Mouse (Mus musculus) E14TG2a.4 (cell line): ENCODE results near the gene Ccni.

Source experiments
- CTCF ChIP-seq: conservative IDR thresholded peaks from 2 replicates; pipeline ENCODE4 v1.5.1; 2014; ENCODE audit warnings: low read length
- NANOG ChIP-seq: IDR thresholded peaks from 2 replicates; pipeline ENCODE4 v1.6.1; 2014; ENCODE audit warnings: borderline replicate concordance, low read length, mixed read lengths
- POU5F1 ChIP-seq: IDR thresholded peaks from 2 replicates; pipeline ENCODE4 v1.6.1; 2014; ENCODE audit warnings: low read length, borderline replicate concordance

DNA sequence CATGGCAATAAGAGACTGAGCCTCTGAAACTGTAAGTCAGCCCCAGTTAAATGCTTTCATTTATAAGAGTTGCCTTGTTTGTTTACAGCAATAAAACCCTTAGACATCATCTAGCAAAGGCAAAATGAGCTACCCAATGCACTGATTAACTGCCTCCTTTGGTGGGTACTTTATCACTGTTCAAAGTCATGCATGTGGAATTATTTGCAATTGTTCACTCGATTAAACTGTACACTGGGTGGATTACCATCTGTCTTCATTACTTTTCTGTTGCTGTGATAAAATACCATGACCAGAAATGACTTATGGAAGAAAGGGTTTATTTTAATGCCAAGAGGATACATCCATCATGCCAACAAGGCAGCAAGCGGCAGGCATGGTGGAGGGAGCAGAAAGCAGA is 39.0 kb upstream of the Ccni start:
- TF ChIP-seq CTCF = no peak
- TF ChIP-seq POU5F1 = no peak
- TF ChIP-seq NANOG = no peak
